Mouse (Mus musculus): ENCODE measurements around the gene Ccdc175. TPM values are rescaled to one million over a fixed set of nuclear protein-coding genes. Genes with fewer than 3 reads are reported as not detected.
A peak's percentile ranks its signal among the peaks of the same experiment; 100 is the strongest.

Ccdc175 gene
- polyA plus RNA-seq (2012; ENCODE audit: insufficient read depth, insufficient read length, missing spikeins) = not detected in 2 replicates

GRCm38 (mm10) chr12:72184929-72185328, at the start of gene Ccdc175:
Ccdc175 (minus strand) TSS chr12:72185029.
- H3K4me1 ChIP-seq (ENCODE audit: control insufficient read depth, insufficient read depth, insufficient read length, low read length) = no peaks in the 10 kb centered on the region

GRCm38 (mm10) chr12:72234151-72234550, 49.3 kb upstream of the Ccdc175 start:
- Histone ChIP-seq H3K4me1 (ENCODE audit: control insufficient read depth, insufficient read depth, insufficient read length, low read length) (no peaks in the 10 kb centered on the region; the same call in 1 of the 2 replicates), H3K27ac (replicated peaks; ENCODE audit: low read depth, low read length) (no peak overlapping the region), H3K4me3 (ENCODE audit: insufficient read depth, low read depth, low read length) (no peak overlapping the region)

More at GRCm38 (mm10) chr12:72184929-72185328, at the start of gene Ccdc175:
- no peak within 1 kb of the TSS for H3K4me3 ChIP-seq (ENCODE audit: insufficient read depth, low read depth, low read length)
- no peak within 1 kb of the TSS for H3K27ac ChIP-seq (replicated peaks; ENCODE audit: low read depth, low read length)

- Histone ChIP-seq H3K4me3 (ENCODE audit: insufficient read depth, low read depth, low read length) (no peak overlapping the region), H3K27ac (replicated peaks; ENCODE audit: low read depth, low read length) (no peak overlapping the region), H3K4me1 (ENCODE audit: control insufficient read depth, insufficient read depth, insufficient read length, low read length) (no peaks in the 10 kb centered on the region; the same call in 1 of the 2 replicates)
Measured at GRCm38 (mm10) chr12:72232826-72233790, 48.3 kb upstream of the Ccdc175 start.

GRCm38 (mm10) chr12:72232176-72232575, 47.3 kb upstream of the Ccdc175 start:
- H3K27ac ChIP-seq (replicated peaks; ENCODE audit: low read depth, low read length) = no peak overlapping the region
- H3K4me3 ChIP-seq (ENCODE audit: insufficient read depth, low read depth, low read length) = no peak overlapping the region
- H3K4me1 ChIP-seq (ENCODE audit: control insufficient read depth, insufficient read depth, insufficient read length, low read length) = no peaks in the 10 kb centered on the region; the same call in 1 of the 2 replicates

- no peak overlapping the region for H3K27ac ChIP-seq (replicated peaks; ENCODE audit: low read depth, low read length)
- H3K4me1 ChIP-seq (ENCODE audit: control insufficient read depth, insufficient read depth, insufficient read length, low read length) = no peaks in the 10 kb centered on the region
- H3K4me3 ChIP-seq (ENCODE audit: insufficient read depth, low read depth, low read length) = no peak overlapping the region
Measured at GRCm38 (mm10) chr12:72229451-72230196, 44.8 kb upstream of the Ccdc175 start.

GRCm38 (mm10) chr12:72227731-72228130, 42.9 kb upstream of the Ccdc175 start:
- no peak overlapping the region for H3K4me3 ChIP-seq (ENCODE audit: insufficient read depth, low read depth, low read length)
- no peaks in the 10 kb centered on the region for H3K4me1 ChIP-seq (ENCODE audit: control insufficient read depth, insufficient read depth, insufficient read length, low read length)
- H3K27ac ChIP-seq (replicated peaks; ENCODE audit: low read depth, low read length) = no peak overlapping the region

- no peaks in the 10 kb centered on the region for H3K4me1 ChIP-seq (ENCODE audit: control insufficient read depth, insufficient read depth, insufficient read length, low read length)
- H3K4me3 ChIP-seq (ENCODE audit: insufficient read depth, low read depth, low read length) = no peak overlapping the region
- no peak overlapping the region for H3K27ac ChIP-seq (replicated peaks; ENCODE audit: low read depth, low read length)
Measured at GRCm38 (mm10) chr12:72225371-72225770, 40.5 kb upstream of the Ccdc175 start.

- H3K4me1 ChIP-seq (ENCODE audit: control insufficient read depth, insufficient read depth, insufficient read length, low read length) = no peaks in the 10 kb centered on the region
- H3K4me3 ChIP-seq (ENCODE audit: insufficient read depth, low read depth, low read length) = no peak overlapping the region
- no peak overlapping the region for H3K27ac ChIP-seq (replicated peaks; ENCODE audit: low read depth, low read length)
Measured at GRCm38 (mm10) chr12:72223557-72224102, 38.8 kb upstream of the Ccdc175 start.

- Histone ChIP-seq H3K4me1 (ENCODE audit: control insufficient read depth, insufficient read depth, insufficient read length, low read length) (0 out of 2 replicates have a peak, but pooled peaks cover 4% of the 10 kb centered on the region), H3K27ac (replicated peaks; ENCODE audit: low read depth, low read length) (peak overlapping the region; percentile 87), H3K4me3 (ENCODE audit: insufficient read depth, low read depth, low read length) (peak overlapping the region; percentile 34; the same call in 1 of the 2 replicates)
Measured at GRCm38 (mm10) chr12:72213554-72213953, 28.7 kb upstream of the Ccdc175 start.

- no peak overlapping the region for H3K27ac ChIP-seq (replicated peaks; ENCODE audit: low read depth, low read length)
- no peak overlapping the region for H3K4me3 ChIP-seq (ENCODE audit: insufficient read depth, low read depth, low read length)
- no peaks in the 10 kb centered on the region; the same call in 1 of the 2 replicates for H3K4me1 ChIP-seq (ENCODE audit: control insufficient read depth, insufficient read depth, insufficient read length, low read length)
Measured at GRCm38 (mm10) chr12:72200828-72201227, 16.0 kb upstream of the Ccdc175 start.

- Histone ChIP-seq H3K4me1 (ENCODE audit: control insufficient read depth, insufficient read depth, insufficient read length, low read length) (no peaks in the 10 kb centered on the region; the same call in 1 of the 2 replicates), H3K4me3 (ENCODE audit: insufficient read depth, low read depth, low read length) (peak overlapping the region; percentile 46), H3K27ac (replicated peaks; ENCODE audit: low read depth, low read length) (peak overlapping the region; percentile 84)
Measured at GRCm38 (mm10) chr12:72197925-72198486, 13.2 kb upstream of the Ccdc175 start.

- no peak overlapping the region for H3K4me3 ChIP-seq (ENCODE audit: insufficient read depth, low read depth, low read length)
- no peaks in the 10 kb centered on the region; the same call in 1 of the 2 replicates for H3K4me1 ChIP-seq (ENCODE audit: control insufficient read depth, insufficient read depth, insufficient read length, low read length)
- H3K27ac ChIP-seq (replicated peaks; ENCODE audit: low read depth, low read length) = peak overlapping the region; percentile 84
Measured at GRCm38 (mm10) chr12:72197434-72197833, 12.6 kb upstream of the Ccdc175 start.

- no peaks in the 10 kb centered on the region for H3K4me1 ChIP-seq (ENCODE audit: control insufficient read depth, insufficient read depth, insufficient read length, low read length)
- no peak overlapping the region for H3K27ac ChIP-seq (replicated peaks; ENCODE audit: low read depth, low read length)
- H3K4me3 ChIP-seq (ENCODE audit: insufficient read depth, low read depth, low read length) = no peak overlapping the region
Measured at GRCm38 (mm10) chr12:72179561-72179960, 5.3 kb downstream of the Ccdc175 start.

GRCm38 (mm10) chr12:72178322-72178721, 6.5 kb downstream of the Ccdc175 start:
- Histone ChIP-seq H3K27ac (replicated peaks; ENCODE audit: low read depth, low read length) (no peak overlapping the region), H3K4me3 (ENCODE audit: insufficient read depth, low read depth, low read length) (no peak overlapping the region), H3K4me1 (ENCODE audit: control insufficient read depth, insufficient read depth, insufficient read length, low read length) (no peaks in the 10 kb centered on the region)
